Comparison of ENCODE assay signal across 24 mouse cellular contexts in the genomic region with DNA sequence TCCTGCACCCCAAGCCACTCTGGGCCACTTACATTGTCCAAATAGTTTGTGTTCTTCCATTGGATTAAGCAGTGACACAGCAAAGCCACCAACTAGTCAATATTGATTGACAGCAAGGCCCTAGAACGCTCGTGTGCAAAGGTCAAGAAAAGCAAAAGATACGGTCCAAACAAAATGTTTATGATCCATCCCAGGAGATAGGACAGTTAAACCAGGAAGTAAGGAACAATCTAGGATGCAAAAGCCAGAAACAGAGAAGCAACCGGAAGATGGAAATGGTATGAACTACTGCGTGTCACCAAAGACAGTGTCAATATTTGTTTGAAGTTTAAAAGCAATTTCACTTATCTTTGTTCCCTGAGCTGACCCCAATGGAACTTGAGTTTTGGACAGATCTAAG. TPM values are rescaled to one million over a fixed set of nuclear protein-coding genes. Genes with fewer than 3 reads are reported as not detected.
DNase-seq lines count a peak whose midpoint lies in the region; ATAC-seq and TF ChIP-seq lines count a peak whose summit lies in the region.
"Had no signal": no experiment of that assay in that cellular context is flagged by ENCODE, and none has a peak within 500 bp of the region (broad histone marks: within the 10 kb centered on the region; RNA-seq: fewer than 3 reads in every experiment).

No protein-coding gene starts in this region.

- TF ChIP-seq EP300 in liver, postnatal 0 days (IDR thresholded peaks at IDR 0.05; ENCODE audit: low read depth), result no peak

- H3K9me3 ChIP-seq in intestine, embryonic 16.5 days (ENCODE audit: control insufficient read depth, low read length), result no peaks in the 10 kb centered on the region
- no peaks in the 10 kb centered on the region for H3K9me3 ChIP-seq in intestine, embryonic 15.5 days
- no peaks in the 10 kb centered on the region for H3K9me3 ChIP-seq in liver, postnatal 0 days (ENCODE audit: low read length)
- no peaks in the 10 kb centered on the region for H3K9me3 ChIP-seq in liver, embryonic 11.5 days (ENCODE audit: control insufficient read depth, low read length)
- H3K9me3 ChIP-seq in stomach, embryonic 16.5 days (replicated peaks; ENCODE audit: control insufficient read depth, low read length), result no peaks in the 10 kb centered on the region
- no peaks in the 10 kb centered on the region for H3K9me3 ChIP-seq in forebrain, embryonic 11.5 days (ENCODE audit: control insufficient read depth, low read length)
- H3K9me3 ChIP-seq: forebrain, embryonic 10.5 days; heart, embryonic 10.5 days; heart, embryonic 13.5 days had no signal

- DNase-seq in liver, postnatal 0 days, result no peak
- no peak for DNase-seq in liver, embryonic 11.5 days (ENCODE audit: low spot score)
- DNase-seq in forebrain, embryonic 11.5 days (ENCODE audit: low spot score), result no peak
- DNase-seq: adrenal gland, adult 8-10 months; adrenal gland, postnatal 25 days; cerebellum, adult 11-12 months; cerebellum, adult 8-10 months; cerebellum, postnatal 10 days; forebrain, postnatal 0 days; gastrocnemius, adult 2 months; gastrocnemius, postnatal 25 days; heart, adult 2 months; heart, postnatal 14 days; heart, postnatal 4 days had no signal

- H3K4me2 ChIP-seq in intestine, embryonic 16.5 days (ENCODE audit: low read depth, low read length), result no peak overlapping the region
- H3K4me2 ChIP-seq in intestine, embryonic 15.5 days (replicated peaks), result no peak overlapping the region
- no peak overlapping the region for H3K4me2 ChIP-seq in liver, postnatal 0 days (ENCODE audit: low read depth, low read length)
- no peak overlapping the region for H3K4me2 ChIP-seq in liver, embryonic 11.5 days
- no peak overlapping the region for H3K4me2 ChIP-seq in stomach, embryonic 16.5 days (ENCODE audit: low read depth, low read length)
- H3K4me2 ChIP-seq in forebrain, embryonic 11.5 days (ENCODE audit: low read depth, low read length, severe bottlenecking), result no peak overlapping the region
- H3K4me2 ChIP-seq: heart, embryonic 13.5 days; hindbrain, embryonic 14.5 days had no signal

- ATAC-seq in intestine, embryonic 16.5 days, result peak; percentile 2; the same call in 1 of the 2 replicates
- no peak for ATAC-seq in intestine, embryonic 15.5 days
- peak; percentile 64 for ATAC-seq in liver, postnatal 0 days
- no peak for ATAC-seq in liver, embryonic 11.5 days (replicated peaks; ENCODE audit: low FRiP score)
- no peak for ATAC-seq in stomach, embryonic 16.5 days (ENCODE audit: insufficient read depth, low FRiP score)
- no peak for ATAC-seq in forebrain, embryonic 11.5 days (replicated peaks; ENCODE audit: low FRiP score)
- ATAC-seq: activated CD4-positive, CD25-positive, alpha-beta regulatory T cell, adult 4 months; forebrain, embryonic 14.5 days; forebrain, postnatal 0 days; hindbrain, postnatal 0 days had no signal

- H3K9ac ChIP-seq in intestine, embryonic 16.5 days (ENCODE audit: low read depth, low read length), result no peak overlapping the region
- H3K9ac ChIP-seq in intestine, embryonic 15.5 days, result no peak overlapping the region
- no peak overlapping the region for H3K9ac ChIP-seq in liver, postnatal 0 days (replicated peaks)
- H3K9ac ChIP-seq in liver, embryonic 11.5 days (ENCODE audit: low read depth, low read length), result no peak overlapping the region
- no peak overlapping the region for H3K9ac ChIP-seq in stomach, embryonic 16.5 days (ENCODE audit: low read length)
- H3K9ac ChIP-seq in forebrain, embryonic 11.5 days (ENCODE audit: low read length), result no peak overlapping the region
- H3K9ac ChIP-seq: forebrain, postnatal 0 days; heart, embryonic 13.5 days; hindbrain, embryonic 14.5 days had no signal

- H3K27me3 ChIP-seq in intestine, embryonic 16.5 days (replicated peaks; ENCODE audit: control insufficient read depth, insufficient read depth, low read length), result no peaks in the 10 kb centered on the region
- no peaks in the 10 kb centered on the region for H3K27me3 ChIP-seq in intestine, embryonic 15.5 days (replicated peaks)
- H3K27me3 ChIP-seq in liver, postnatal 0 days (ENCODE audit: insufficient read depth, low read length), result no peaks in the 10 kb centered on the region
- H3K27me3 ChIP-seq in liver, embryonic 11.5 days (replicated peaks; ENCODE audit: control insufficient read depth, insufficient read depth, low read length), result no peaks in the 10 kb centered on the region
- H3K27me3 ChIP-seq in stomach, embryonic 16.5 days (ENCODE audit: control insufficient read depth, insufficient read depth, low read length), result no peaks in the 10 kb centered on the region
- H3K27me3 ChIP-seq in forebrain, embryonic 11.5 days (ENCODE audit: control insufficient read depth, insufficient read depth, low read length), result no peaks in the 10 kb centered on the region
- H3K27me3 ChIP-seq: heart, embryonic 13.5 days had no signal

- no peak overlapping the region for H3K4me3 ChIP-seq in intestine, embryonic 16.5 days (ENCODE audit: low read length)
- no peak overlapping the region for H3K4me3 ChIP-seq in intestine, embryonic 15.5 days (replicated peaks)
- H3K4me3 ChIP-seq in liver, postnatal 0 days (ENCODE audit: low read depth, low read length), result no peak overlapping the region
- H3K4me3 ChIP-seq in liver, embryonic 11.5 days (ENCODE audit: low read depth, low read length), result no peak overlapping the region
- no peak overlapping the region for H3K4me3 ChIP-seq in stomach, embryonic 16.5 days (replicated peaks; ENCODE audit: low read length)
- no peak overlapping the region for H3K4me3 ChIP-seq in forebrain, embryonic 11.5 days (ENCODE audit: low read depth, low read length)
- H3K4me3 ChIP-seq: forebrain, embryonic 10.5 days; gastrocnemius, adult 2 months; heart, adult 2 months; heart, embryonic 10.5 days; heart, embryonic 13.5 days had no signal

- 53% methylated on average over 5 of the region's 5 CpGs for WGBS in intestine, embryonic 16.5 days
- 51% methylated on average over 5 of the region's 5 CpGs for WGBS in intestine, embryonic 15.5 days
- 56% methylated on average over 5 of the region's 5 CpGs for WGBS in liver, postnatal 0 days (ENCODE audit: insufficient replicate concordance)
- 70% methylated on average over 5 of the region's 5 CpGs for WGBS in liver, embryonic 11.5 days
- 56% methylated on average over 5 of the region's 5 CpGs for WGBS in stomach, embryonic 16.5 days
- 94% methylated on average over 5 of the region's 5 CpGs for WGBS in forebrain, embryonic 11.5 days

- no peak for TF ChIP-seq CTCF in liver, postnatal 0 days (IDR thresholded peaks at IDR 0.05; ENCODE audit: low read depth)

- H3K27ac ChIP-seq in intestine, embryonic 16.5 days (ENCODE audit: low read length), result peak overlapping the region; percentile 41
- no peak overlapping the region for H3K27ac ChIP-seq in intestine, embryonic 15.5 days
- peak overlapping the region; percentile 29; the same call in 1 of the 2 replicates for H3K27ac ChIP-seq in liver, postnatal 0 days (ENCODE audit: low read depth)
- no peak overlapping the region for H3K27ac ChIP-seq in liver, embryonic 11.5 days (ENCODE audit: low read depth, low read length)
- H3K27ac ChIP-seq in stomach, embryonic 16.5 days (ENCODE audit: low read length), result 0 out of 2 replicates have a peak overlapping the region, but pooled peaks have one; percentile 0
- no peak overlapping the region for H3K27ac ChIP-seq in forebrain, embryonic 11.5 days (ENCODE audit: low read depth, low read length)
- H3K27ac ChIP-seq: forebrain, embryonic 10.5 days; gastrocnemius, adult 2 months; heart, adult 2 months; heart, embryonic 10.5 days; heart, embryonic 13.5 days; hindbrain, embryonic 14.5 days; hindbrain, postnatal 0 days had no signal

- H3K36me3 ChIP-seq in intestine, embryonic 16.5 days (ENCODE audit: control insufficient read depth, insufficient read depth, low read length), result no peaks in the 10 kb centered on the region
- H3K36me3 ChIP-seq in intestine, embryonic 15.5 days, result no peaks in the 10 kb centered on the region
- no peaks in the 10 kb centered on the region for H3K36me3 ChIP-seq in liver, postnatal 0 days (replicated peaks; ENCODE audit: insufficient read depth, low read length)
- H3K36me3 ChIP-seq in liver, embryonic 11.5 days (ENCODE audit: control insufficient read depth, insufficient read depth, low read length), result no peaks in the 10 kb centered on the region
- H3K36me3 ChIP-seq in stomach, embryonic 16.5 days (ENCODE audit: control insufficient read depth, insufficient read depth, low read length), result no peaks in the 10 kb centered on the region
- no peaks in the 10 kb centered on the region for H3K36me3 ChIP-seq in forebrain, embryonic 11.5 days (ENCODE audit: control insufficient read depth, insufficient read depth, low read length)
- H3K36me3 ChIP-seq: forebrain, embryonic 10.5 days; heart, embryonic 10.5 days; heart, embryonic 13.5 days had no signal

- peaks cover 13% of the 10 kb centered on the region for H3K4me1 ChIP-seq in intestine, embryonic 16.5 days (ENCODE audit: control insufficient read depth, insufficient read depth, low read length)
- 0 out of 2 replicates have a peak, but pooled peaks cover 2% of the 10 kb centered on the region for H3K4me1 ChIP-seq in intestine, embryonic 15.5 days (replicated peaks)
- peaks cover 24% of the 10 kb centered on the region for H3K4me1 ChIP-seq in liver, postnatal 0 days (ENCODE audit: insufficient read depth)
- peaks cover 25% of the 10 kb centered on the region for H3K4me1 ChIP-seq in liver, embryonic 11.5 days (replicated peaks; ENCODE audit: control insufficient read depth, insufficient read depth, low read length)
- H3K4me1 ChIP-seq in stomach, embryonic 16.5 days (ENCODE audit: control insufficient read depth, insufficient read depth, low read length), result no peaks in the 10 kb centered on the region
- H3K4me1 ChIP-seq in forebrain, embryonic 11.5 days (replicated peaks; ENCODE audit: control insufficient read depth, insufficient read depth, low read length), result peaks cover 4% of the 10 kb centered on the region; the same call in 1 of the 2 replicates

RNA-seq across cellular contexts. Expression of a gene that starts 9.1 kb away (rescaled TPM):
- 39.8 and 50.1 TPM in 2 replicates for polyA plus RNA-seq in intestine, embryonic 16.5 days (2015; fragmentation: Nextera tagmentation; extraction: Ambion mirVana)
- 46.0 and 49.9 TPM in 2 replicates for polyA plus RNA-seq in intestine, embryonic 15.5 days (2015; fragmentation: Nextera tagmentation; extraction: Ambion mirVana)
- 47.8 and 53.1 TPM in 2 replicates for polyA plus RNA-seq in liver, postnatal 0 days (2015; fragmentation: Nextera tagmentation; extraction: Ambion mirVana)
- polyA plus RNA-seq in liver, embryonic 11.5 days (2014; fragmentation: Nextera tagmentation; extraction: Ambion mirVana), result 18.4 and 18.6 TPM in 2 replicates
- 35.9 and 42.3 TPM in 2 replicates for polyA plus RNA-seq in stomach, embryonic 16.5 days (2015; fragmentation: Nextera tagmentation; extraction: Ambion mirVana)
- polyA plus RNA-seq in forebrain, embryonic 11.5 days (2014; fragmentation: Nextera tagmentation; extraction: Ambion mirVana), result 43.0 and 44.0 TPM in 2 replicates

RNA-seq across cellular contexts. Expression of a gene that starts 43.7 kb away (rescaled TPM):
- polyA plus RNA-seq in intestine, embryonic 16.5 days (2015; fragmentation: Nextera tagmentation; extraction: Ambion mirVana), result 1.8 and 2.2 TPM in 2 replicates
- 2.3 TPM in 2 replicates for polyA plus RNA-seq in intestine, embryonic 15.5 days (2015; fragmentation: Nextera tagmentation; extraction: Ambion mirVana)
- polyA plus RNA-seq in liver, postnatal 0 days (2015; fragmentation: Nextera tagmentation; extraction: Ambion mirVana), result 0.39 and 0.54 TPM in 2 replicates
- 0.36 and 0.38 TPM in 2 replicates for polyA plus RNA-seq in liver, embryonic 11.5 days (2014; fragmentation: Nextera tagmentation; extraction: Ambion mirVana)
- 3.1 and 3.4 TPM in 2 replicates for polyA plus RNA-seq in stomach, embryonic 16.5 days (2015; fragmentation: Nextera tagmentation; extraction: Ambion mirVana)
- polyA plus RNA-seq in forebrain, embryonic 11.5 days (2014; fragmentation: Nextera tagmentation; extraction: Ambion mirVana), result 1.9 and 2.9 TPM in 2 replicates

Comparison
In these comparisons a context has a peak if more than half of its experiments do, and no peak if none do; other contexts are left out.
1. ATAC-seq: peak in intestine, embryonic 16.5 days (single experiment) and liver, postnatal 0 days (single experiment); none in intestine, embryonic 15.5 days (single experiment), liver, embryonic 11.5 days (single experiment), stomach, embryonic 16.5 days (single experiment) and forebrain, embryonic 11.5 days (single experiment).
2. H3K27ac ChIP-seq: peak in intestine, embryonic 16.5 days (single experiment), liver, postnatal 0 days (single experiment) and stomach, embryonic 16.5 days (single experiment); none in intestine, embryonic 15.5 days (single experiment), liver, embryonic 11.5 days (single experiment) and forebrain, embryonic 11.5 days (single experiment).